Mouse (Mus musculus): ENCODE measurements at regions not wholly inside any gene's neighbourhood (a gene's known extent, or its start where the extent isn't known, plus 50 kb on each side); places are given as distances from the start of the nearest gene placed in this dataset.

GRCm38 (mm10) chr5:84762618-84763017, 345.4 kb upstream of the Epha5 start:
- Histone ChIP-seq H3K27me3 (ENCODE audit: control insufficient read depth, insufficient read depth, low read length) (no peaks in the 10 kb centered on the region), H3K4me2 (replicated peaks; ENCODE audit: low read depth, low read length) (no peak overlapping the region), H3K4me3 (ENCODE audit: low read depth, low read length) (no peak overlapping the region), H3K9ac (replicated peaks; ENCODE audit: low read depth, low read length) (no peak overlapping the region), H3K27ac (ENCODE audit: low read length) (no peak overlapping the region), H3K9me3 (ENCODE audit: control insufficient read depth, low read depth, low read length) (no peaks in the 10 kb centered on the region), H3K4me1 (ENCODE audit: control insufficient read depth, insufficient read depth, low read length) (no peaks in the 10 kb centered on the region), H3K36me3 (ENCODE audit: control insufficient read depth, insufficient read depth, low read length) (no peaks in the 10 kb centered on the region)
- ATAC-seq (ENCODE audit: insufficient number of reproducible peaks, insufficient read depth, low FRiP score, low read depth) = no peak
- 70% methylated on average over 1 of the region's 1 CpGs for WGBS

- H3K4me1 ChIP-seq (ENCODE audit: control insufficient read depth, insufficient read depth, low read length) = no peaks in the 10 kb centered on the region
- H3K4me3 ChIP-seq (ENCODE audit: low read depth, low read length) = no peak overlapping the region
- H3K4me2 ChIP-seq (replicated peaks; ENCODE audit: low read depth, low read length) = no peak overlapping the region
- ATAC-seq (ENCODE audit: insufficient number of reproducible peaks, insufficient read depth, low FRiP score, low read depth) = no peak
- H3K27me3 ChIP-seq (ENCODE audit: control insufficient read depth, insufficient read depth, low read length) = no peaks in the 10 kb centered on the region
- H3K9ac ChIP-seq (replicated peaks; ENCODE audit: low read depth, low read length) = no peak overlapping the region
- no peaks in the 10 kb centered on the region for H3K36me3 ChIP-seq (ENCODE audit: control insufficient read depth, insufficient read depth, low read length)
- no peaks in the 10 kb centered on the region for H3K9me3 ChIP-seq (ENCODE audit: control insufficient read depth, low read depth, low read length)
- no peak overlapping the region for H3K27ac ChIP-seq (ENCODE audit: low read length)
These were observed 334.9 kb upstream of the Epha5 start for GRCm38 (mm10) chr5:84752053-84752452.

- Histone ChIP-seq H3K9ac (replicated peaks; ENCODE audit: low read depth, low read length) (no peak overlapping the region), H3K27ac (ENCODE audit: low read length) (no peak overlapping the region), H3K4me3 (ENCODE audit: low read depth, low read length) (no peak overlapping the region), H3K4me1 (ENCODE audit: control insufficient read depth, insufficient read depth, low read length) (no peaks in the 10 kb centered on the region), H3K4me2 (replicated peaks; ENCODE audit: low read depth, low read length) (no peak overlapping the region), H3K36me3 (ENCODE audit: control insufficient read depth, insufficient read depth, low read length) (no peaks in the 10 kb centered on the region), H3K9me3 (ENCODE audit: control insufficient read depth, low read depth, low read length) (no peaks in the 10 kb centered on the region), H3K27me3 (ENCODE audit: control insufficient read depth, insufficient read depth, low read length) (no peaks in the 10 kb centered on the region)
- 84% methylated on average over 2 of the region's 2 CpGs for WGBS
- no peak for ATAC-seq (ENCODE audit: insufficient number of reproducible peaks, insufficient read depth, low FRiP score, low read depth)
These were observed 288.3 kb upstream of the Epha5 start for GRCm38 (mm10) chr5:84705436-84705835.

- Histone ChIP-seq H3K36me3 (ENCODE audit: control insufficient read depth, insufficient read depth, low read length) (no peaks in the 10 kb centered on the region), H3K4me1 (ENCODE audit: control insufficient read depth, insufficient read depth, low read length) (no peaks in the 10 kb centered on the region), H3K27me3 (ENCODE audit: control insufficient read depth, insufficient read depth, low read length) (no peaks in the 10 kb centered on the region), H3K4me2 (replicated peaks; ENCODE audit: low read depth, low read length) (no peak overlapping the region), H3K4me3 (ENCODE audit: low read depth, low read length) (no peak overlapping the region), H3K27ac (ENCODE audit: low read length) (no peak overlapping the region), H3K9me3 (ENCODE audit: control insufficient read depth, low read depth, low read length) (no peaks in the 10 kb centered on the region), H3K9ac (replicated peaks; ENCODE audit: low read depth, low read length) (no peak overlapping the region)
- ATAC-seq (ENCODE audit: insufficient number of reproducible peaks, insufficient read depth, low FRiP score, low read depth) = no peak
- WGBS = 87% methylated on average over 2 of the region's 2 CpGs
These were observed 273.4 kb upstream of the Epha5 start for GRCm38 (mm10) chr5:84690334-84691258.

GRCm38 (mm10) chr5:84687534-84687933, 270.4 kb upstream of the Epha5 start:
- Histone ChIP-seq H3K4me2 (replicated peaks; ENCODE audit: low read depth, low read length) (no peak overlapping the region), H3K36me3 (ENCODE audit: control insufficient read depth, insufficient read depth, low read length) (no peaks in the 10 kb centered on the region), H3K4me1 (ENCODE audit: control insufficient read depth, insufficient read depth, low read length) (no peaks in the 10 kb centered on the region), H3K27me3 (ENCODE audit: control insufficient read depth, insufficient read depth, low read length) (no peaks in the 10 kb centered on the region), H3K9me3 (ENCODE audit: control insufficient read depth, low read depth, low read length) (no peaks in the 10 kb centered on the region), H3K9ac (replicated peaks; ENCODE audit: low read depth, low read length) (no peak overlapping the region), H3K27ac (ENCODE audit: low read length) (no peak overlapping the region), H3K4me3 (ENCODE audit: low read depth, low read length) (no peak overlapping the region)
- no peak for ATAC-seq (ENCODE audit: insufficient number of reproducible peaks, insufficient read depth, low FRiP score, low read depth)

- no peaks in the 10 kb centered on the region for H3K27me3 ChIP-seq (ENCODE audit: control insufficient read depth, insufficient read depth, low read length)
- H3K4me3 ChIP-seq (ENCODE audit: low read depth, low read length) = no peak overlapping the region
- H3K9me3 ChIP-seq (ENCODE audit: control insufficient read depth, low read depth, low read length) = no peaks in the 10 kb centered on the region
- no peak for ATAC-seq (ENCODE audit: insufficient number of reproducible peaks, insufficient read depth, low FRiP score, low read depth)
- H3K9ac ChIP-seq (replicated peaks; ENCODE audit: low read depth, low read length) = no peak overlapping the region
- no peaks in the 10 kb centered on the region for H3K4me1 ChIP-seq (ENCODE audit: control insufficient read depth, insufficient read depth, low read length)
- H3K4me2 ChIP-seq (replicated peaks; ENCODE audit: low read depth, low read length) = no peak overlapping the region
- no peaks in the 10 kb centered on the region for H3K36me3 ChIP-seq (ENCODE audit: control insufficient read depth, insufficient read depth, low read length)
- no peak overlapping the region for H3K27ac ChIP-seq (ENCODE audit: low read length)
These were observed 238.0 kb upstream of the Epha5 start for GRCm38 (mm10) chr5:84655171-84655570.

GRCm38 (mm10) chr5:84635502-84635901, 218.3 kb upstream of the Epha5 start:
- Histone ChIP-seq H3K36me3 (ENCODE audit: control insufficient read depth, insufficient read depth, low read length) (no peaks in the 10 kb centered on the region), H3K27me3 (ENCODE audit: control insufficient read depth, insufficient read depth, low read length) (no peaks in the 10 kb centered on the region), H3K27ac (ENCODE audit: low read length) (no peak overlapping the region), H3K4me3 (ENCODE audit: low read depth, low read length) (no peak overlapping the region), H3K9me3 (ENCODE audit: control insufficient read depth, low read depth, low read length) (no peaks in the 10 kb centered on the region), H3K4me1 (ENCODE audit: control insufficient read depth, insufficient read depth, low read length) (no peaks in the 10 kb centered on the region), H3K9ac (replicated peaks; ENCODE audit: low read depth, low read length) (no peak overlapping the region), H3K4me2 (replicated peaks; ENCODE audit: low read depth, low read length) (no peak overlapping the region)
- WGBS = 84% methylated on average over 3 of the region's 3 CpGs
- no peak for ATAC-seq (ENCODE audit: insufficient number of reproducible peaks, insufficient read depth, low FRiP score, low read depth)

GRCm38 (mm10) chr5:84632851-84633250, 215.7 kb upstream of the Epha5 start:
- Histone ChIP-seq H3K9me3 (ENCODE audit: control insufficient read depth, low read depth, low read length) (no peaks in the 10 kb centered on the region), H3K4me3 (ENCODE audit: low read depth, low read length) (no peak overlapping the region), H3K4me1 (ENCODE audit: control insufficient read depth, insufficient read depth, low read length) (no peaks in the 10 kb centered on the region), H3K36me3 (ENCODE audit: control insufficient read depth, insufficient read depth, low read length) (no peaks in the 10 kb centered on the region), H3K9ac (replicated peaks; ENCODE audit: low read depth, low read length) (no peak overlapping the region), H3K4me2 (replicated peaks; ENCODE audit: low read depth, low read length) (no peak overlapping the region), H3K27me3 (ENCODE audit: control insufficient read depth, insufficient read depth, low read length) (no peaks in the 10 kb centered on the region), H3K27ac (ENCODE audit: low read length) (no peak overlapping the region)
- 83% methylated on average over 2 of the region's 2 CpGs for WGBS
- ATAC-seq (ENCODE audit: insufficient number of reproducible peaks, insufficient read depth, low FRiP score, low read depth) = no peak

- Histone ChIP-seq H3K4me2 (replicated peaks; ENCODE audit: low read depth, low read length) (no peak overlapping the region), H3K27me3 (ENCODE audit: control insufficient read depth, insufficient read depth, low read length) (no peaks in the 10 kb centered on the region), H3K27ac (ENCODE audit: low read length) (no peak overlapping the region), H3K4me3 (ENCODE audit: low read depth, low read length) (no peak overlapping the region), H3K36me3 (ENCODE audit: control insufficient read depth, insufficient read depth, low read length) (no peaks in the 10 kb centered on the region), H3K4me1 (ENCODE audit: control insufficient read depth, insufficient read depth, low read length) (no peaks in the 10 kb centered on the region), H3K9me3 (ENCODE audit: control insufficient read depth, low read depth, low read length) (no peaks in the 10 kb centered on the region), H3K9ac (replicated peaks; ENCODE audit: low read depth, low read length) (no peak overlapping the region)
- 92% methylated on average over 1 of the region's 1 CpGs for WGBS
- ATAC-seq (ENCODE audit: insufficient number of reproducible peaks, insufficient read depth, low FRiP score, low read depth) = no peak
These were observed 201.0 kb upstream of the Epha5 start for GRCm38 (mm10) chr5:84618194-84618593.

Data from stomach, embryonic 14.5 days (tissue).